Mouse (Mus musculus) kidney, embryonic 14.5 days (tissue): ENCODE data around the gene Sestd1. TPM values are rescaled to one million over a fixed set of nuclear protein-coding genes. Genes with fewer than 3 reads are reported as not detected.

Experiments
- ATAC-seq: fragments of 200-750 bp; cut with Nextera tagmentation; 2 replicates; pipeline ENCODE4 v1.8.0; 2017; ENCODE audit warnings: moderate number of reproducible peaks, mild to moderate bottlenecking, moderate TSS enrichment, moderate library complexity; ENCODE audit not compliant: low FRiP score, low TSS enrichment
- H3K27ac ChIP-seq: fragments of 300-500 bp; sonication (generic); 2 replicates; pipeline ENCODE4 v1.5.1; 2014; ENCODE audit warnings: low read depth, mild to moderate bottlenecking, low read length, moderate library complexity, mixed read lengths
- H3K27me3 ChIP-seq: fragments of 300-500 bp; sonication (generic); 2 replicates; pipeline ENCODE4 v1.6.1; 2014; ENCODE audit warnings: mild to moderate bottlenecking, low read length; ENCODE audit not compliant: control insufficient read depth, insufficient read depth
- H3K36me3 ChIP-seq: fragments of 300-500 bp; sonication (generic); 2 replicates; pipeline ENCODE4 v1.6.1; 2014; ENCODE audit warnings: low read length, mixed read lengths; ENCODE audit not compliant: control insufficient read depth, insufficient read depth
- H3K4me1 ChIP-seq: fragments of 300-500 bp; sonication (generic); 2 replicates; pipeline ENCODE4 v1.6.1; 2014; ENCODE audit warnings: low read length, mixed read lengths; ENCODE audit not compliant: control insufficient read depth, insufficient read depth
- H3K4me2 ChIP-seq: fragments of 300-500 bp; sonication (generic); replicated peaks from 2 replicates; pipeline ENCODE4 v1.6.1; 2014; ENCODE audit warnings: low read depth, mild to moderate bottlenecking, low read length
- H3K4me3 ChIP-seq: fragments of 300-500 bp; sonication (generic); 2 replicates; pipeline ENCODE4 v1.5.1; 2014; ENCODE audit warnings: mild to moderate bottlenecking, low read length
- H3K9ac ChIP-seq: fragments of 300-500 bp; sonication (generic); 2 replicates; pipeline ENCODE4 v1.6.1; 2014; ENCODE audit warnings: low read depth, mild to moderate bottlenecking, low read length, moderate library complexity
- H3K9me3 ChIP-seq: fragments of 300-500 bp; sonication (generic); 2 replicates; pipeline ENCODE4 v1.6.1; 2016; ENCODE audit warnings: low read length; ENCODE audit not compliant: control insufficient read depth
- WGBS: fragments of 180-500 bp; shearing (Covaris S2); extraction: QIAGEN DNeasy Blood & Tissue Kit; methylation state at CpG from one replicate; pipeline ENCODE4 v1.1.7; 2014; 5-methylcytosine and 5-hydroxymethylcytosine counted together
- polyA plus RNA-seq: library from polyadenylated mRNA; unstranded; fragments of >200 nt; fragmentation: Nextera tagmentation; extraction: Ambion mirVana; gene quantifications from 2 replicates; pipeline ENCODE4 v1.2.1, GENCODE M21; 2014

Gene Sestd1
- polyA plus RNA-seq, 1 experiment from 2014 or later, result 37.6 TPM

DNA sequence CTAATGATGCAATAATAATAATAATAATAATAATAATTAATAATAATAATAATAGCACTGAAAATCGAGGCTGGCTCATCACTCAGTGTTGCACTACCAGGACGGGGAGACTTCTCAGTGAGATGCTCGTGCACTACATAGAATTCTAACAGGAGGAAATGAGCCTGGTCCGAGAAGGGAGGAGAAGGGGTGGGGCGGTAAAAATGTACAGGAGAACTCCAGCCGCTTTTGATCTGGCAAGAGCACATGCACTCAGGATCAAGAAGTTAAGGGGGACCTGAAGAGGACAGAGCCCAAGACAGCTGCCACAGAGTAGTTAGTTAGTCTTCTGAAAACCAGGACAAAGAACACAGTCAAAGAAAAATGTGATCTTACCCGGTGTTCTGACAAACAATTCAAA, 15.1 kb downstream of the Sestd1 start:
- Histone ChIP-seq H3K4me2 (no peak overlapping the region), H3K27me3 (no peaks in the 10 kb centered on the region), H3K4me1 (peaks cover 40% of the 10 kb centered on the region), H3K36me3 (no peaks in the 10 kb centered on the region), H3K9me3 (no peaks in the 10 kb centered on the region), H3K9ac (no peak overlapping the region), H3K27ac (no peak overlapping the region), H3K4me3 (no peak overlapping the region)
- whole genome bisulfite sequencing, result 64% methylated on average over 7 of the region's 7 CpGs
- ATAC-seq, result no peak

DNA sequence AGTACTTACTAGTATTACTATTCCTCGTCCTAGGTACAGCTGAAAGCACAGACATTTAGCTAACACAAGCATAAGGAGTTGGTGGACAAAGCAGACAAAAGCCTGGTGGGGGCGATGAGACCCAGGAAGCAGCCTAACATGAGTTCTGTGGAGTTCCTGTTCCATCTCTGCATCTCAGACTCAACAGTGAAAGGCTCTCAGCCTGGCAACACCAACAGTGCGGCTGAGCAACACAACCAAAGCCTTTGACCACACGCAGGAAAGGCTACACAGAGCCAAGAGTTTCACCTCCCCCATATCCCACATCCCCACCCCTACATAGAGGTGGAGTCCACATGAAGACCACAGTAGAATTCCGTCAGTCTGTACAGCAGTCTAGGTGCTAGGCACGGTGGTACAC, 15.8 kb downstream of the Sestd1 start:
- WGBS, result 83% methylated on average over 6 of the region's 6 CpGs
- Histone ChIP-seq H3K4me2 (no peak overlapping the region), H3K4me3 (no peak overlapping the region), H3K4me1 (peaks cover 40% of the 10 kb centered on the region), H3K27ac (no peak overlapping the region), H3K9me3 (no peaks in the 10 kb centered on the region), H3K9ac (no peak overlapping the region), H3K27me3 (no peaks in the 10 kb centered on the region), H3K36me3 (no peaks in the 10 kb centered on the region)
- ATAC-seq, result peak; percentile 50; the same call in 1 of the 2 replicates

DNA sequence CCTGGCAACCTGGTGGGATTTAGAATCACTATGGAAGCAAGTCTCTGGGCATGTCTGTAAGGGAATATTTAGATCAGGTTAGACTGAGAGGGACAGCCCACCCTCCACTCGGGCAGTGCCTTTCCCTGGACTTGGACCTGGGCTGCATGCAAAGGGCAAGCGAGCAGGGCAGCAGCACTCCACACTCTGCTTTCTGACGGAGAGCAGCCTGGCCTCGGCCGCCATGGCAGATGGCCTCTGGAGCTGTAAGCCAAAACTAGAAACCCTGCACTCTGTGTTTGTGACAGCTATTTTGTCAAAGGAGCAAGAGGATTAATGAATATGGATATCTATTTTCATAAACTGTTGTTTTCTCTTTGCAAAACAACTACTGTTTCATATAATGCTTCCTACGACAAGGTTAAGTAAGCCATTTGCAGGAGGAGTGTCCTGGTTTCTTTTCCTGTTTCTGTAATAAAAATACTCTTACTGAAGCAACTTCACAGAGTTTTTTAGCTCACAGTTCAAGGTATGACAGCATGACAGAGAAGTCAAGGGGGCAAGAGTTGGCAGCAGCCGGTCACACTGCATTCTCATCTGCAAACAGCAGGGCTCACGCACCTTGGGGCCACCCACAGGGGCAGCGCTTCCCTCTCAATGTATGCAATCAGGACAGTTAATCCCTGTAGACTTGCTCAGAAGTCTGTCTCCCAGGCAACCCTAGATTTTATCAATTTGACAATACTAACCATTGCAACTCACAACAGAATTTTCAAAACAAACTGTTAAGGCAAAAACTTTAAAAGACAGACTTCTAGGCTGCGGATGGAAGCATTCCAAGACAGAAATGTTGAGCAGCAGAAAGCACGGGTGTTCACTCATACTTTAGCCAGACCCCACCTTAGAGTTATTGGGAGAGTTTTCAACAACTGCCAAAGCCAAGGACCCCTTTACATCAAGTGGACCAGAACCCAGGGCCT, 16.6 kb downstream of the Sestd1 start:
- Histone ChIP-seq H3K4me3 (no peak overlapping the region), H3K4me1 (peaks cover 33% of the 10 kb centered on the region), H3K27me3 (no peaks in the 10 kb centered on the region), H3K27ac (no peak overlapping the region), H3K4me2 (no peak overlapping the region), H3K9me3 (no peaks in the 10 kb centered on the region), H3K9ac (no peak overlapping the region), H3K36me3 (no peaks in the 10 kb centered on the region)
- ATAC-seq, result no peak
- WGBS, result 57% methylated on average over 11 of the region's 11 CpGs

DNA sequence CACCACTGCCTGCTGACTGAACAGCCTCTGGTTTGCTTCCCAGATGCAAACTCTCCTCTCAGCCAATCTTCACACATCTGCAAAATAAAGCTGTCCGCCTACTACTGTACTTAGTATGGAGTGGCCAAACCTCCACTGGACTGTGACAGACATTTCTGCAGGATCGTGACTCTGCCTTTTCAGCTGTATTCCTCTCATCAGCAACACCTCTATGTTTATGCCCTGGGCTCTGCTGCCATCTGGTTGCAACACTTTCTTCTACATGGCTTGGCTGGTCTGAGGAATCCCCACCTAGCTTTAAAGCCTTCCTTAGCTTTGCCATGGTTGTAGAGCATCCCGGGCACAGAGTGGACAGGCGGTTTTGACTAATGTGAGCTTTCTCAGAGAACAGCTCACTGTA, 20.3 kb downstream of the Sestd1 start:
- no peak for ATAC-seq
- Histone ChIP-seq H3K9me3 (no peaks in the 10 kb centered on the region), H3K4me1 (peaks cover 16% of the 10 kb centered on the region), H3K4me2 (no peak overlapping the region), H3K27ac (no peak overlapping the region), H3K27me3 (no peaks in the 10 kb centered on the region), H3K4me3 (no peak overlapping the region), H3K36me3 (no peaks in the 10 kb centered on the region), H3K9ac (no peak overlapping the region)
- 66% methylated on average over 4 of the region's 4 CpGs for WGBS

DNA sequence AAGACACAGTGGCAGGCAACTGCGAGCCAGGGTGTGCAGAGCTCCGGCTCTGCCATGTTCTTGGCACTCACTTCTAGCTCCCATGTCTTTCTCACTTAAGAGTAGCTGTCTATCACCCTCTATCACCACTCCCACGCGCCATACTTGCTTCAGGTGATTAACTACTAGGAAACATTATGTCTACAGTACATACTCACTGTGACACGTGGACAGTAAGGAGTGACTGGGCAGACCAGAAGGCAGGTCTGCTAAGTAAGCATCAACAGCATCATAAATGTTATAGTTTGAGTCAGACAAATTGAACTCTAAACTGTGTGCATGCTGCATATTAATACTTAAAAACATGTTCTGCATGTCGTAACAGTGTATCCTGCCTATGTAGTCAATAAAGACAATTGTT, 27.2 kb downstream of the Sestd1 start:
- Histone ChIP-seq H3K36me3 (no peaks in the 10 kb centered on the region), H3K9ac (no peak overlapping the region), H3K4me1 (peaks cover 14% of the 10 kb centered on the region; the same call in 1 of the 2 replicates), H3K4me2 (no peak overlapping the region), H3K4me3 (no peak overlapping the region), H3K27me3 (no peaks in the 10 kb centered on the region), H3K9me3 (no peaks in the 10 kb centered on the region), H3K27ac (no peak overlapping the region)
- WGBS, result 76% methylated on average over 6 of the region's 6 CpGs
- no peak for ATAC-seq

DNA sequence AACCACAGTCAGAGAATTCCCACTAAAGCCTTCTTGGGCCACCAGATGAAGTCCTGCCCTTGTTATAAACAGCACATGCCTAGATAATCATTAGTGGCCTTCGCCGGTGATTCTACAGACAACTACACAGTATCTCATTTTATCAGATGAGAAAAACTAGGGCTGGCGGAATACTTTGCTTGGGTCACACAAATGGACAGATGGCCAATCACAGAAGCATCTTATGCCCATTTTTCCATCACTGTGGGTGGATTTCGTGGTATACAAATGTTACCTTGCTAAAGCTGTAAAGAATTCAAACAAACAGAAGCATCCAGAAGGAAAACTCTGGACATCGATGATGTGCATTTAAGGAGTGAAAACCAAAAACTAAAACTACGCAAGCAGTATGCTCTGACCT, 28.7 kb downstream of the Sestd1 start:
- H3K27me3 ChIP-seq, result no peaks in the 10 kb centered on the region
- no peaks in the 10 kb centered on the region for H3K9me3 ChIP-seq
- H3K36me3 ChIP-seq, result peaks cover 3% of the 10 kb centered on the region; the same call in 1 of the 2 replicates
- WGBS, result 94% methylated on average over 6 of the region's 6 CpGs
- peaks cover 25% of the 10 kb centered on the region; the same call in 1 of the 2 replicates for H3K4me1 ChIP-seq
- no peak overlapping the region for H3K4me3 ChIP-seq
- ATAC-seq, result no peak
- H3K9ac ChIP-seq, result no peak overlapping the region
- H3K4me2 ChIP-seq, result no peak overlapping the region
- no peak overlapping the region for H3K27ac ChIP-seq

DNA sequence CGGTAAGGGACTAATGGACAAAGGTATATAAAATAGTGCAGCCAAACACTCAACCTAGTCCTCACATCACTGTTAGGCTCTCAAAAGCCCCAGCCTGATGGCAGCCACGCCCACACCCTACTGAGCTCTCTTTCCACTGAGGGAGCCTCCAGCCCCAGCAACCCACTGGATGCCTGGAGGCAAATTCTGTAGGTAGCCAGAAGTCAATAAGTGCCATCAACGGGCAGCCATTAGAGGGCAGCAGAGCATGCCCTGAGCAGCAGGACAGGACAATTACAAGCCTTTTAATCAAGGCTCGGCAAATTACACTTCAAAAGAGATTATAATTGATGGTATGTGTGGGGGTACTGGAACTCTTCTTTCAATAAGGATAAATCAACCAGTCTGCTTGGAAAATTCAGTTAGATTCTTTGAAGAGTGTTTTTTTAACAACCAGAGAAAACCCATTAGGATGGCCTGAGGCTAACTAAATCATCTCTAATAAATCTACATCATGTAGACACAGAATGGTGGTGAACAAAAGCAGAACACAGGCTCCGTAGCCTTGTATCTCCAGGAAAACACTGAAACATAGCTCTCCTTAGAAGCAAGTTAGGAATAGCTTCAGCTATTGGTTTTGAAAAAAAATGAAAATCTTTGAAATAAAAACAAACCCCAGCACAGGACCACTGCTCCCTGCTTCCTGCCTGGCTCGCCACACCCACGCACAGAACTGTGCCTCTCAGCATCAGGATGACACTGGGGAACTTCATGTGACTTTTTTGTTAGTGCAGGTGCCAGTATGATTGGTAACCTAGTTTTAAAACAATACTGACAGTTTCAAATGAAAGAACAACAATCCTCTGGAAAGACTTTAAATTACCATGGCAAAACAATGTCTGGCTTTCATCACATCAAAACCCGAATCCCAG, 30.4 kb downstream of the Sestd1 start:
- H3K4me1 ChIP-seq, result peaks cover 30% of the 10 kb centered on the region; the same call in 1 of the 2 replicates
- no peak overlapping the region for H3K4me2 ChIP-seq
- peak; percentile 77 for ATAC-seq
- no peaks in the 10 kb centered on the region for H3K9me3 ChIP-seq
- WGBS, result 19% methylated on average over 8 of the region's 8 CpGs
- no peak overlapping the region for H3K4me3 ChIP-seq
- no peak overlapping the region for H3K9ac ChIP-seq
- H3K36me3 ChIP-seq, result peaks cover 3% of the 10 kb centered on the region; the same call in 1 of the 2 replicates
- H3K27ac ChIP-seq, result no peak overlapping the region
- H3K27me3 ChIP-seq, result no peaks in the 10 kb centered on the region

DNA sequence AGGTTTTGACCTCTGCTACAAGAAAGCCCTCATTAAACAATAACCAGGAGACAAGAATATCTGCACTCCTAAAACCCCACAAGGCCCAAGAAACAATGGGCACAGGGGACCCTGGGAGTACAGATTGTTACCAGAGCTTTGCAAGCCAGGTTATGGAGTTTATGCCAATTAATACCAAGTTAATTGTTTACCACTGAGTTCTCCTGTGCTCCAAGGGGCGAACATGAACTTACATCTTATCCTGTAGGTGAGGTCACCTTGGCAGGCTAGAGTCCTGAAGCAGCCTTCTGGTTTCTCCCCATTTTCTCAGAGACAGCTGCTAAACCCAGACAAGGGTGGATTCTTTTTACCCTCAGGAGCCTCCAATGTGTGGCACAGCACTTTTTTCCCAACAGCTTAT, 32.0 kb downstream of the Sestd1 start:
- Histone ChIP-seq H3K27me3 (no peaks in the 10 kb centered on the region), H3K4me3 (no peak overlapping the region), H3K36me3 (peaks cover 14% of the 10 kb centered on the region; the same call in 1 of the 2 replicates), H3K9me3 (no peaks in the 10 kb centered on the region), H3K9ac (no peak overlapping the region), H3K4me2 (no peak overlapping the region), H3K4me1 (peaks cover 28% of the 10 kb centered on the region; the same call in 1 of the 2 replicates), H3K27ac (no peak overlapping the region)
- 77% methylated on average over 1 of the region's 1 CpGs for WGBS
- ATAC-seq, result no peak
